In genomic region chr3:84346456-84347150, GRCm38 (mm10) we compare ENCODE assay signal across 12 mouse cellular contexts. TPM values are rescaled to one million over a fixed set of nuclear protein-coding genes. Genes with fewer than 3 reads are reported as not detected.
DNase-seq lines count a peak whose midpoint lies in the region; TF ChIP-seq lines count a peak whose summit lies in the region.
"Had no signal": no experiment of that assay in that cellular context is flagged by ENCODE, and none has a peak within 500 bp of the region (broad histone marks: within the 10 kb centered on the region; RNA-seq: fewer than 3 reads in every experiment).

No protein-coding gene starts in this region.

- WGBS in limb, embryonic 10.5 days, result 10% methylated on average over 10 of the region's 10 CpGs

- peaks cover 30% of the 10 kb centered on the region for H3K4me1 ChIP-seq in limb, embryonic 10.5 days

- TF ChIP-seq CTCF in layer of hippocampus, adult 2 months (conservative IDR thresholded peaks at IDR 0.05), result peak; percentile 31

- H3K27ac ChIP-seq in layer of hippocampus, adult 2 months, result no peak overlapping the region
- H3K27ac ChIP-seq in limb, embryonic 10.5 days, result 0 out of 2 replicates have a peak overlapping the region, but pooled peaks have one; percentile 0
- H3K27ac ChIP-seq: liver, embryonic 13.5 days; midbrain, embryonic 12.5 days had no signal

- H3K9me3 ChIP-seq in limb, embryonic 10.5 days (replicated peaks), result no peaks in the 10 kb centered on the region
- H3K9me3 ChIP-seq: liver, embryonic 13.5 days; midbrain, embryonic 12.5 days had no signal

- H3K27me3 ChIP-seq in limb, embryonic 10.5 days (ENCODE audit: low read depth, poor library complexity, severe bottlenecking), result peaks cover 33% of the 10 kb centered on the region

- DNase-seq in embryo, embryonic 10 days (ENCODE audit: low spot score), result peak; percentile 67
- DNase-seq in embryo, embryonic 9.5 days (ENCODE audit: extremely low spot score), result no peak
- DNase-seq in layer of hippocampus, adult 2 months (ENCODE audit: low spot score in 2 of 2), result no peak
- no peak for DNase-seq in layer of hippocampus, adult 11-12 months (ENCODE audit: low spot score)
- DNase-seq in ES-CJ7 (ENCODE audit: low read depth, low spot score), result peak; percentile 63
- no peak for DNase-seq in limb, embryonic 10.5 days (ENCODE audit: low spot score)
- no peak for DNase-seq in T-cell, adult 2 months (ENCODE audit: low spot score)
- DNase-seq in spleen, postnatal 14 days (ENCODE audit: low spot score in 2 of 2), result no peak
- DNase-seq: kidney, adult 9 months; liver, embryonic 13.5 days; thymus, postnatal 4 days had no signal

- H3K4me3 ChIP-seq in layer of hippocampus, adult 2 months, result no peak overlapping the region
- H3K4me3 ChIP-seq in limb, embryonic 10.5 days, result no peak overlapping the region
- H3K4me3 ChIP-seq: liver, embryonic 13.5 days; midbrain, embryonic 12.5 days had no signal

- H3K36me3 ChIP-seq in limb, embryonic 10.5 days, result no peaks in the 10 kb centered on the region
- H3K36me3 ChIP-seq: liver, embryonic 13.5 days; midbrain, embryonic 12.5 days had no signal

RNA-seq across cellular contexts. Expression of gene Trim2, which starts 39.9 kb away (rescaled TPM):
- total RNA-seq in layer of hippocampus, adult 2 months (2021), result 100 to 1,000 TPM; 409 to 447 TPM
- polyA plus RNA-seq in limb, embryonic 10.5 days (2016; fragmentation: Nextera tagmentation; extraction: Ambion mirVana), result 11.3 and 13.5 TPM in 2 replicates

Comparison
In these comparisons a context has a peak if more than half of its experiments do, and no peak if none do; other contexts are left out.
1. DNase-seq: peak in embryo, embryonic 10 days (single experiment) and ES-CJ7 (single experiment); none in embryo, embryonic 9.5 days (single experiment), layer of hippocampus, adult 2 months (0 of 2), layer of hippocampus, adult 11-12 months (single experiment), limb, embryonic 10.5 days (single experiment), T-cell, adult 2 months (single experiment) and spleen, postnatal 14 days (0 of 2).